Mouse (Mus musculus) inflammation-experienced regulatory T-cells, adult 6 months (primary cell): ENCODE results near the gene Zfp644. TPM values are rescaled to one million over a fixed set of nuclear protein-coding genes. Genes with fewer than 3 reads are reported as not detected.
A peak's percentile ranks its signal among the peaks of the same experiment; 100 is the strongest.
"Not testable (repeated sequence)": the region's sequence is repeated elsewhere in the genome, so short reads cannot be mapped to it uniquely, and the experiment has no call there.

Experiments used
- ATAC-seq: one replicate; pipeline ENCODE4 v1.8.0; 2017
- polyA plus RNA-seq, 3 experiments: library from polyadenylated mRNA; unstranded; fragments of 100-300 nt; shearing (Covaris generic); gene quantifications; one replicate each; pipeline ENCODE4 v1.2.1; 2017

Gene Zfp644
- 10 to 100 TPM; 29.4 to 50.6 (median 42.5) TPM for polyA plus RNA-seq

DNA sequence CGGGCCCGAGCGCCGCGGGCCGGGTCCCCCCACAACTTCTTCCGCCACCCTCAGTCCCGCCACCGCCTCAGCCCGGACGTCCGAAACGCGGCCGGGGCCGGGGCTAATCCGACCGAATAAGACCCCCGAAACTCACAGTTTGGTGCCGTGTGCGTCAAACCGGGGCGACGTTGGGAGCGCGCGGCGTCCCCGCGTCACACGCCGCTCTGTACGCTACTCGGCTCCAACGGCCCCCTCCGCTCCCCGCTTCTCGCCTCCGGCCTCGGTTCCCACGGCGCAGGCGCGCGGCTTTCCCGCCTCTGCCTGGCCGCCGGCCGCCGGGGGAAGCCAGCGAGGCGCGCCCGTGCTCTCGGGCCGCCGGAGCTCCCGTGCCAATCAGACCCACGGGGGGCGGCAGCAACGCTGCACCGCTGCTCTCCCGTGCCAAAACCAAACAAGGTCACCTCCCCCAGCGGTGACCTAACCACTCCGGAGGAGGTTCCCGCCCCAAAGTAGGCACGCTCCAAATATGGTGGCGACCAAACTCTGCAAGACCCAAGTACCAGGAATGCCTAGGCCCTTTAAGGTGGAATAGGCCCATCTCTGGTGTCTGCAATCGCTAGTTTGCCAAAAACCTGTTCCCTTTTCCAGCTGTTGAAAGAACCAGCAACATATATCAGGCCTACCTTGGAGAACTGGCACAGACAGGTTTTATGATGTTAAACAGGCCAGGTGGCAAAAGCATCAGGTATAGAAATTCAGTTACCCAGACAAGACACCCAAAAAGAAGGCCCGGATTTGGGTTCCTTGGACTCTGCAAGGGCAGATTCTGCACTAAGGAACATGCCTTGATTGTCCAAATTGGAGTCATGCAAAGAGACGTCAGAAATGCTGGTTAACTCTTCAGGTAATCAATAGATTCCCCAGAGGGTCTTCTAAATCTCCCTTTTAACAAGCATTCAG is at the start of gene Zfp644:
Gene Zfp644 (minus strand): TSS at position 892 of the 942 bp plus-strand sequence.
- peak; percentile 81 for ATAC-seq

GRCm38 (mm10) chr5:106739716-106740115 is 42.6 kb upstream of the Zfp644 start:
- no peak for ATAC-seq

DNA sequence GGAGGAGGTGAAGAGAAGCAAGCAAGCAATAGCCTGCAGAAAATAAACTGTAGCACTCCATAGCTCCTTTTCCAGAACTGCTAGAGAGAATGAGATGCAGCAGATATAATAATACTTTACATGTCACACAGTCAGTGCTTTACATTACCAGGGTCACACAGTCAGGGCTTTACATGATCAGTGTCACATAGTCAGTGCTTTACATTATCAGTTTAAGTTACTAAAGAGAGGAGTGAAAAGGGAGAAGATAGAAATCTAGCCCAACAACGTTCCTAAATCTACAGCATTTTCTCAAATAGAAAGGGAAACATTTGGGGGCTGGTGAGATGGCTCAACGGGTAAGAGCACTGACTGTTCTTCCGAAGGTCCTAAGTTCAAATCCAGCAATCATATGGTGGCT is 26.4 kb upstream of the Zfp644 start:
- no peak for ATAC-seq

GRCm38 (mm10) chr5:106722771-106723170 is 25.7 kb upstream of the Zfp644 start:
- no peak for ATAC-seq

- no peak for ATAC-seq
These were observed 14.8 kb upstream of the Zfp644 start for GRCm38 (mm10) chr5:106711870-106712277.

DNA sequence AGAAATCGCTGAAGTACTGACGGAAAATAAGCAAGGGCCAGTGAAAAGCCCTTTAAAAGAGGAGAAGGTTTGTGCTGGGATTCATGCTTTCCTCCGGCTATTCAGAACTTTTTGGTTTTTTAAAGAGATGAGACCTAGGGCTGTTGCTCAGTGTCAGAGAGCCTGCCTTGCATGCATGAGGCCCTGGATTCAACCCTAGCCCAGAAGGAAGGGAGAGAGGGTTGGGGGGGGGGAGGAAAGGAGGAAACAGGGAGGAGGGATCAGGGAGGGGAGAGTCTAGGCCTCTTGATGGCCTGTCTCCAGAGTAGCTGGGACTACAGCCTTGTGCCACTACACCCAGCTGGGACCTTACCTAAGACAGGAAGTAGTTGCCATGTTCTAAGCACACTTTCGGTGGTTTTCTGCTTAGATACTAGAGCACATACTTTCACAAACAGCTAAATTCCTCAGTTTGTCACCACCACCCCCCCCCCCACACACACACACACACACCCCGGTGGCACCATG is 14.2 kb upstream of the Zfp644 start:
- ATAC-seq = no peak

- no peak for ATAC-seq
These were observed 13.5 kb upstream of the Zfp644 start for GRCm38 (mm10) chr5:106710611-106711010.

DNA sequence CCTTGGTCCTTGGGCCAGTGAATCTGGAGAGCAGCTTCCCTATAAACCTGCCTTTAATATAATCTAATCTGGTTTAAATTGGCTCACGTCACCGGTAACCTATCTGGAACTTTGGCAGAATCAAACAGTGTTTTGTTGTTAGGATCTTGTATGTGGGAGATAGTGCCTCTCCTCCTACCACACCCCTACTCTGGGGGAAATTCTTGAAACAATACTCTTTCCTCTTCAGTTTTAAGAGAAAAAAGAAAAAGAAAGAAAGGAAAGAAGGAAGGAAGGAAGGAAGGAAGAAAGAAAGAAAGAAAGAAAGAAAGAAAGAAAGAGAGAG is 13.0 kb upstream of the Zfp644 start:
- no peak for ATAC-seq

DNA sequence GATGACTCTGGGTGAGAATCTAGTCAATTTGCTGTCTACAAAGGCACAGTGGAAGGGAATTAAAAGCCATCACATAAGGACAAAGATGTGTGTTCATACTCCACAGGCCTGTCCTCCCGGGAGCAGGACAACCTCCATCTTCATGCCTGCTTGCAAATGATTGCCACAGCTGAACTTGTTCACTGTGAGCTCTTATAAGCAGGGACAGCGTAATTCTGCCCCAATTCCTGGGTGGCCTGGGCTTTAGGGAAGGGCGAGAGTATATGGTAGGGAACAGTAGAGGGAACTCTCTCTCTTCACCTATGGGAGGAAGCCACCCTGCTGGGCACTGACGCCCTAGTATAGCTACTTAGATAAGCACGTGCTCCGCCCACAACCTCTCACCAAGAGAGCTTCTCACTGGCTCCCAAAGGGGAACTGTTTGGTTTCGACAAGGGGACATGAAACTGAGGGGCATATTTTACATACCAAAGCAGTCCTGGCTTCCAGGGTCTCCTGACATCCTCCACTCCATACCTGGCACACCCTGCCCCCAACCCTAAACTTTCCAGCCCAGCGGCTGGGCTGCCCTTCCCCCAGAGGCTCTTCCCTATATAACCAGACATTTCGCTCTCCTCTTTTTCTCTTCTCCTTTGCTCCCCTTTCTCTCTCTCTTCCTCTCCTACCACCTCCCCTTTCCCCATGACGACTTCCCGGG is 12.4 kb upstream of the Zfp644 start:
- no peak for ATAC-seq

- ATAC-seq = no peak
These were observed 9.3 kb upstream of the Zfp644 start for GRCm38 (mm10) chr5:106706363-106706762.

GRCm38 (mm10) chr5:106705162-106705561 is 8.1 kb upstream of the Zfp644 start:
- no peak for ATAC-seq

DNA sequence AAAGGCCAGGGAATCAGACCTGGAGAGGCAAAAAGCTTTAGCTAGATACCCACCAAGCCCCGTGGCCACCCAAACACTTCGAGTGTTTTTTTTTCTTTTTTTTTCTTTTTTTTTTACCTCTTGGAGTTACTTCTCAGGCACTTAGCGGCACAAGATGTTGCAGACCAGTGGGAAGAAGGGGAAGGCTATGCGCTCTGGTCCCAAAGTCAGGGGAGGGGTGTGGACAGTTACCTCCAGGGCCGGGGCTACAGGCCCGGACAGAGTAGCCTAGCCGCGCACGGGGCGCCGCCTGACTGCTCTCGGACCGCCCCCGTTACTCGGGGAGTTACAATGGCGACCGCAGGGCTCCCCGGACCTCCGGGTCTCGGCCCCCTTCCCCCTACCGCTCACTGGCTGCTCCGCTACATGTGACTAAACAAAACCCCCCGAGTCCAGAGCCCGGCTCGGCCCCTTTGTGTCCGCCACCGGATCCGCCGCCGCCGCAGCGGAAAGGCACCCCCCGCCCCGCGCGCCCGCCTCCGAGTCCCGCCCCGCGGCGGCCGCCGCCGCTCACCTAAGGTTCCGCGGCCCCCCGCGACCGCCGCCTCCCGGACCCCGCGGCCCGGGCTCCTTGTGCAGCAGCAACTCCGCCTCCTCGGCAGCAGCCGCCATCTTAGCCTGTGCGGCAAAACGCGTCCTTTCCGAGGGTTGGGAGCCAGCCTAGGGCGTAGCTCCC is 1.2 kb downstream of the Zfp644 start:
- ATAC-seq = peak; percentile 51

DNA sequence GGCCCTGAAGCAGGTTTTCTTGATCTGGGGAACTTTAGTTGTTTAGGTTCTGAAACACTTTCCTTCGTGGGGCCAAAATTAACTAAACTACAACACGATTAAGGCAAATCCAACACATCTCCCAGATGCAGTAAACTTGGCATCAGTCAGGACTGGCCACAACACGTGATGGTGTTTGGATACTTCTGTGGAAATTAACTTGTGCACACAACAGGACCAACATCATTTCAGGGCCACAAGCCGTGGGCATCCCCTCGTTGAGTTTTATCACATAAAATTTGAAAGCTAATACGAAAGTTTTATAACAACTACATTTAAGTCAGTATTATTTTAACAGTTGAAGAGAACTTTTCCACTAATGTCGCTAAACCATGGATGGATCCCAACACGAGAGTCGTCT is 1.9 kb downstream of the Zfp644 start:
- no peak for ATAC-seq

- ATAC-seq = no peak
These were observed 2.4 kb downstream of the Zfp644 start for GRCm38 (mm10) chr5:106694683-106695082.

DNA sequence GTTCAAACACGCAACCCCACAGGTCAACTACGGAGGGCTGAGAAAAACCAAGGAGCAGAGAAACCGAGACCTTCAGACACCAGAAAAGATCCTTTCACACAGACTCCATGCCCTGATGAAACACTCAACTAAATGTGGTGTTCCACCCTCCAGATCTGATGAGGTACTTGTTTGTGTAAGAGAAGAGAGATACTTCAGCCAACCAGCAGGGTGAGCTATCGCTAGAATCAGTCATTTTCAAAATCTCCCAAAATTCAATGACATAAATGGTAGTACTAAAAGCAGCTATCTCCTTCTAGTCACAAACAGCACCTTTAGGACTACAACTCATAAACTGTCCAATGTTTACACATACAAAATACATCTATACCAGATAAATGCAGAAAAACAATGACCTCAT is 4.1 kb downstream of the Zfp644 start:
- ATAC-seq = no peak

- no peak for ATAC-seq
These were observed 16.2 kb downstream of the Zfp644 start for GRCm38 (mm10) chr5:106680636-106681458.

GRCm38 (mm10) chr5:106679659-106680058 is 17.4 kb downstream of the Zfp644 start:
- ATAC-seq = no peak

- not testable (repeated sequence) for ATAC-seq
These were observed 18.3 kb downstream of the Zfp644 start for GRCm38 (mm10) chr5:106678823-106679222.

GRCm38 (mm10) chr5:106676784-106677183 is 20.3 kb downstream of the Zfp644 start:
- ATAC-seq = peak; percentile 97

GRCm38 (mm10) chr5:106672597-106672996 is 24.5 kb downstream of the Zfp644 start:
- ATAC-seq = no peak

- no peak for ATAC-seq
These were observed 25.2 kb downstream of the Zfp644 start for GRCm38 (mm10) chr5:106671893-106672292.

GRCm38 (mm10) chr5:106664910-106665309 is 32.2 kb downstream of the Zfp644 start:
- ATAC-seq = no peak
